Mouse (Mus musculus): ENCODE measurements around the gene Apon. TPM values are rescaled to one million over a fixed set of nuclear protein-coding genes. Genes with fewer than 3 reads are reported as not detected.

The Apon gene
- not detected for polyA plus RNA-seq (2015; fragmentation: Illumina TruSeq; extraction: RNeasy Lipid Tissue Mini Kit (QIAGEN cat#74804); ENCODE audit: low read depth, low replicate concordance)

GRCm38 (mm10) chr10:128253677-128254255, at the start of gene Apon:
Gene Apon, plus strand, starts transcription at chr10:128254096.

GRCm38 (mm10) chr10:128211390-128212108, 42.3 kb upstream of the Apon start, which contains the start of gene Spryd4:
Gene Spryd4, minus strand, starts transcription at chr10:128211807.

GRCm38 (mm10) chr10:128225538-128225937, 28.4 kb upstream of the Apon start, which contains the start of gene Mip:
Gene Mip, plus strand, starts transcription at chr10:128225838.

DNA sequence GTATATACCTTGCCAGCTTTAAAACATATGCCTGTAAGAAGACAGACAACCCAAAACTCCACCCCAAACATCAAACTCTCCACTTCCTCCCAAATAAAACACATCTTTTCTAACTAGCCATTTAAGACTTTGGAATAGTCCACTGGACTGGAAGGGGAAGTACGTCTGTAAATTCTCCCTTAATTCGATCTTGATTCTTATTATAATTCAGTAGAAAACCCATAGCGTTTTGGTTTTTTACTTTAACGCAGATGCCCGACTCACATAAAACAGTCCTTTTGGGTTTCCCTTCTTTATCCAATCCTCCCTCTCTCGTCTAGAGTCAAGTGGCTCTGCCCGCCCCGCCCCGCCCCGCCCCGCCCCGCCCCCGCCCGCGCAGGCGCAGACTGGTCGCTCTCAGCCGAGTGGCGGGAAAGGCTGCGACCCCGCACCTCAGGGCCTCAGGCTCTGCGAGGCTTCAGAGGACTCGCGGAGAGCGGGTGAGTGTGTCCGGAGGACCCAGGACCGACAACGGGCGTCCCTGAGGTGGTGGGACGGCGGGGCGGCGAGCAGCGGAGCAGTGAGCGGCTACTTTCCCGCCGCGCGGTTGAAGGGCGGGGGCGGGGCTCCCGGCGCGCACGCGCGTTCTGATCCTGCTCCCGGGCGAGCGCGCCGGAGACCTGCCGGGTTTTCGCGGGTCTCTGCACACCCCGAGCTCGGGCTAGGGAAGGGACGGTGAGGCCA, 22.0 kb upstream of the Apon start, which contains the start of gene Timeless:
Gene Timeless (plus strand): TSS at position 369 of the 723 bp plus-strand sequence.

GRCm38 (mm10) chr10:128268371-128268770, 14.5 kb downstream of the Apon start, which contains the start of gene Apof:
Gene Apof, plus strand, starts transcription at chr10:128268671.

DNA sequence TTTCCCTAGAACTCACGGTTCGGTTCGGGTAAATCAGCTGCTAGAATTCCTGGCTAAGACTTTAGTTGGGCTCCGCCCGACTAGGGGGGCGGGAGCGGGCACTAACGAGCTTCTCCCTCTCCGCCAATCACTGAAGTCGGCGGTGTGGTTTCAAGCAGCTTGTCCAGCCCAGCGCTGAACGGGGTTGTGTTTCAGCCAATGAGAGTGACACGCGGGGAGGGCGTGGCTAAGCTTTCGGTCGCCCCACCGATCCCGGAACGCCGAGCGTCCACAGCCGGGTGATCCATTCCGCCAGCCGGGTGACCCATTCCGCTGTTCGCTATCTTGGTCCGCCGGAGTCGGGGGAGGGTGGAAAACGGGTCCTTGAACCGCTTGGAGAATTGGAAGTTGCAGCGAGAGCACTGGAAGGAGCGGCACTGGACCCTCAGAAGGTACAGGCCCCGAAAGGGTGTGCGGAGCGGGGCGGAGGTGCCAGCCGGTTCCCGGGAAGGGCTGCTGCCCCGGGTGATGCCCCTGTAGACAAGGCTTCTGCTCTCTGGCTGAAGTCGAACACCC, 16.5 kb downstream of the Apon start, which contains the start of gene Stat2:
Gene Stat2 (plus strand): TSS at position 273 of the 555 bp plus-strand sequence.

GRCm38 (mm10) chr10:128298702-128299171, 44.8 kb downstream of the Apon start, which contains the start of gene Il23a:
Gene Il23a, minus strand, starts transcription at chr10:128298752.

DNA sequence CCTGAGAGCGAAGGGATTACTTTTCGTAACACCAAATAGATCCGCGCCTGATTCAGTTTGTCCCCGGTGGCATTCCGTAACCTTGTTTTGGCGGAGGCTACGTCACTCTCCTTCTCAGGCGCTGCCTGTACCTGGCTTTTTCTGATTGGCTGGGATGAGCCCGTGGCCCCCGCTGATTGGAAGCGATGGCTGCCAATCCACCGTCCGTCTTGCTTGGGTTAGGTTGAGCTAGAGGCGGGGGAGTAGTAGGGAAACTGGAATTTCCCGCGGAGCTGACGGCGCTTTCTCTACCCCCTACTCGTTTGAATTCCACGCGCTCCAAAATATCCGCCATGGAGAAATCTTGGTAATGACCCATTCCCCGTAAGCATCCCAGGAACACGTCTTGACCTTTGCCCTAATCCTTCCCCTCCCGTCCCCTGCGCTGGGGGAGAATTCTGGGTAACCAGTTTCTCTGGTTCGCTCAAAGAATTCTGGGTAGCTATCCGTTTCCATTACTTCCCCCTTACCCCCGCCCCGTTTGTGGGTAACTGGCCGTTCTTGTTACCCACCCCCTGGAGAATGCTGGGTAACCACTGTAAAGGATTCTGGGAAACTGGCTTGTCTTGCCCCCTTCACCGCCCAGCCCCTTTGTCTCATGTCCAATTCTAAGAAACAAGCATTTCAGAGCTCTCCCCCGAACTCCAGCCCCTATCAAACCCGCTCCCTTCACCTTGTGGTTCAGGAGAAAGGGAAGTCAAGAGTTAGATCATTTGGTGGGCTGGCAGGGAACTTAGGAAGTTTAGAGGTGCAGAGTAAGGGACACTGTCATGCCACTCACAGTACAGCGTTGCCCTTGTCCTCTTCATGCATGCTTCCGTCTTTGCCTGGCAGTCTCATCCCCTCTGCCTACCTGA, 49.5 kb downstream of the Apon start, which contains the start of gene Pan2:
Gene Pan2 (plus strand): TSS at position 210 of the 896 bp plus-strand sequence.

Other genes starting within 250 kb of the Apon start
- not detected for gene Hsd17b6, start 246.5 kb upstream of the Apon start, polyA plus RNA-seq (2015; fragmentation: Illumina TruSeq; extraction: RNeasy Lipid Tissue Mini Kit (QIAGEN cat#74804); ENCODE audit: low read depth, low replicate concordance)
- 10.8 TPM for gene Prim1, start 238.9 kb upstream of the Apon start, polyA plus RNA-seq (2015; fragmentation: Illumina TruSeq; extraction: RNeasy Lipid Tissue Mini Kit (QIAGEN cat#74804); ENCODE audit: low read depth, low replicate concordance)
- gene Naca, start 218.5 kb upstream of the Apon start, polyA plus RNA-seq (2015; fragmentation: Illumina TruSeq; extraction: RNeasy Lipid Tissue Mini Kit (QIAGEN cat#74804); ENCODE audit: low read depth, low replicate concordance), result 731 TPM
- gene Ptges3, start 195.1 kb upstream of the Apon start, polyA plus RNA-seq (2015; fragmentation: Illumina TruSeq; extraction: RNeasy Lipid Tissue Mini Kit (QIAGEN cat#74804); ENCODE audit: low read depth, low replicate concordance), result 153 TPM
- 1,953 TPM for gene Atp5b, start 170.8 kb upstream of the Apon start, polyA plus RNA-seq (2015; fragmentation: Illumina TruSeq; extraction: RNeasy Lipid Tissue Mini Kit (QIAGEN cat#74804); ENCODE audit: low read depth, low replicate concordance)
- gene Baz2a, start 162.5 kb upstream of the Apon start, polyA plus RNA-seq (2015; fragmentation: Illumina TruSeq; extraction: RNeasy Lipid Tissue Mini Kit (QIAGEN cat#74804); ENCODE audit: low read depth, low replicate concordance), result 20.7 TPM
- 11.2 TPM for gene Rbms2, start 73.8 kb upstream of the Apon start, polyA plus RNA-seq (2015; fragmentation: Illumina TruSeq; extraction: RNeasy Lipid Tissue Mini Kit (QIAGEN cat#74804); ENCODE audit: low read depth, low replicate concordance)
- gene Gls2, start 59.6 kb upstream of the Apon start, polyA plus RNA-seq (2015; fragmentation: Illumina TruSeq; extraction: RNeasy Lipid Tissue Mini Kit (QIAGEN cat#74804); ENCODE audit: low read depth, low replicate concordance), result 39.5 TPM
- 11.4 TPM for gene Spryd4, start 42.3 kb upstream of the Apon start, polyA plus RNA-seq (2015; fragmentation: Illumina TruSeq; extraction: RNeasy Lipid Tissue Mini Kit (QIAGEN cat#74804); ENCODE audit: low read depth, low replicate concordance)
- not detected for gene Mip, start 28.3 kb upstream of the Apon start, polyA plus RNA-seq (2015; fragmentation: Illumina TruSeq; extraction: RNeasy Lipid Tissue Mini Kit (QIAGEN cat#74804); ENCODE audit: low read depth, low replicate concordance)
- 4.7 TPM for gene Timeless, start 22.0 kb upstream of the Apon start, polyA plus RNA-seq (2015; fragmentation: Illumina TruSeq; extraction: RNeasy Lipid Tissue Mini Kit (QIAGEN cat#74804); ENCODE audit: low read depth, low replicate concordance)
- not detected for gene Apof, start 14.6 kb downstream of the Apon start, polyA plus RNA-seq (2015; fragmentation: Illumina TruSeq; extraction: RNeasy Lipid Tissue Mini Kit (QIAGEN cat#74804); ENCODE audit: low read depth, low replicate concordance)
- gene Stat2, start 16.5 kb downstream of the Apon start, polyA plus RNA-seq (2015; fragmentation: Illumina TruSeq; extraction: RNeasy Lipid Tissue Mini Kit (QIAGEN cat#74804); ENCODE audit: low read depth, low replicate concordance), result 22.9 TPM
- gene Il23a, start 44.7 kb downstream of the Apon start, polyA plus RNA-seq (2015; fragmentation: Illumina TruSeq; extraction: RNeasy Lipid Tissue Mini Kit (QIAGEN cat#74804); ENCODE audit: low read depth, low replicate concordance), result 0.46 TPM
- 13.7 TPM for gene Pan2, start 49.2 kb downstream of the Apon start, polyA plus RNA-seq (2015; fragmentation: Illumina TruSeq; extraction: RNeasy Lipid Tissue Mini Kit (QIAGEN cat#74804); ENCODE audit: low read depth, low replicate concordance)
- 94.6 TPM for gene Cnpy2, start 68.4 kb downstream of the Apon start, polyA plus RNA-seq (2015; fragmentation: Illumina TruSeq; extraction: RNeasy Lipid Tissue Mini Kit (QIAGEN cat#74804); ENCODE audit: low read depth, low replicate concordance)
- gene Cs, start 83.6 kb downstream of the Apon start, polyA plus RNA-seq (2015; fragmentation: Illumina TruSeq; extraction: RNeasy Lipid Tissue Mini Kit (QIAGEN cat#74804); ENCODE audit: low read depth, low replicate concordance), result 216 TPM
- gene Coq10a, start 114.9 kb downstream of the Apon start, polyA plus RNA-seq (2015; fragmentation: Illumina TruSeq; extraction: RNeasy Lipid Tissue Mini Kit (QIAGEN cat#74804); ENCODE audit: low read depth, low replicate concordance), result 67.8 TPM
- 25.4 TPM for gene Ankrd52, start 123.0 kb downstream of the Apon start, polyA plus RNA-seq (2015; fragmentation: Illumina TruSeq; extraction: RNeasy Lipid Tissue Mini Kit (QIAGEN cat#74804); ENCODE audit: low read depth, low replicate concordance)
- gene Slc39a5, start 147.1 kb downstream of the Apon start, polyA plus RNA-seq (2015; fragmentation: Illumina TruSeq; extraction: RNeasy Lipid Tissue Mini Kit (QIAGEN cat#74804); ENCODE audit: low read depth, low replicate concordance), result 0.57 TPM
- 120 TPM for gene Nabp2, start 157.4 kb downstream of the Apon start, polyA plus RNA-seq (2015; fragmentation: Illumina TruSeq; extraction: RNeasy Lipid Tissue Mini Kit (QIAGEN cat#74804); ENCODE audit: low read depth, low replicate concordance)
- gene Rnf41, start 157.6 kb downstream of the Apon start, polyA plus RNA-seq (2015; fragmentation: Illumina TruSeq; extraction: RNeasy Lipid Tissue Mini Kit (QIAGEN cat#74804); ENCODE audit: low read depth, low replicate concordance), result 73.7 TPM
- gene Smarcc2, start 205.2 kb downstream of the Apon start, polyA plus RNA-seq (2015; fragmentation: Illumina TruSeq; extraction: RNeasy Lipid Tissue Mini Kit (QIAGEN cat#74804); ENCODE audit: low read depth, low replicate concordance), result 140 TPM
- 1,213 TPM for gene Myl6, start 240.0 kb downstream of the Apon start, polyA plus RNA-seq (2015; fragmentation: Illumina TruSeq; extraction: RNeasy Lipid Tissue Mini Kit (QIAGEN cat#74804); ENCODE audit: low read depth, low replicate concordance)
- 33.8 TPM for gene Myl6b, start 244.6 kb downstream of the Apon start, polyA plus RNA-seq (2015; fragmentation: Illumina TruSeq; extraction: RNeasy Lipid Tissue Mini Kit (QIAGEN cat#74804); ENCODE audit: low read depth, low replicate concordance)

Data from brain, adult 10 weeks (tissue).